Comparison of ENCODE assay signal across 18 mouse cellular contexts in genomic region chr9:121242331-121242730, GRCm38 (mm10). TPM values are rescaled to one million over a fixed set of nuclear protein-coding genes. Genes with fewer than 3 reads are reported as not detected.
DNase-seq lines count a peak whose midpoint lies in the region; ATAC-seq lines count a peak whose summit lies in the region.
"Had no signal": no experiment of that assay in that cellular context is flagged by ENCODE, and none has a peak within 500 bp of the region (broad histone marks: within the 10 kb centered on the region; RNA-seq: fewer than 3 reads in every experiment).

No protein-coding gene starts in this region.

- H3K36me3 ChIP-seq in kidney, embryonic 14.5 days (ENCODE audit: control insufficient read depth, insufficient read depth, low read length), result no peaks in the 10 kb centered on the region
- no peaks in the 10 kb centered on the region for H3K36me3 ChIP-seq in limb, embryonic 15.5 days
- H3K36me3 ChIP-seq in limb, embryonic 10.5 days, result no peaks in the 10 kb centered on the region
- H3K36me3 ChIP-seq: embryonic facial prominence, embryonic 12.5 days; forebrain, embryonic 12.5 days; heart, embryonic 13.5 days; hindbrain, embryonic 10.5 days had no signal

- no peaks in the 10 kb centered on the region for H3K27me3 ChIP-seq in kidney, embryonic 14.5 days (ENCODE audit: control insufficient read depth, insufficient read depth, low read length)
- peaks cover 6% of the 10 kb centered on the region; the same call in 1 of the 2 replicates for H3K27me3 ChIP-seq in limb, embryonic 15.5 days
- peaks cover 3% of the 10 kb centered on the region; the same call in 1 of the 2 replicates for H3K27me3 ChIP-seq in limb, embryonic 10.5 days (ENCODE audit: low read depth, poor library complexity, severe bottlenecking)
- H3K27me3 ChIP-seq: forebrain, embryonic 12.5 days had no signal

- ATAC-seq in kidney, embryonic 14.5 days (ENCODE audit: low FRiP score, low TSS enrichment), result no peak
- 0 out of 2 replicates have a peak, but pooled peaks have one; percentile 19 for ATAC-seq in limb, embryonic 15.5 days (ENCODE audit: insufficient number of reproducible peaks, low FRiP score, low TSS enrichment, low read depth)
- ATAC-seq: forebrain, embryonic 16.5 days had no signal

- no peak overlapping the region for H3K4me2 ChIP-seq in kidney, embryonic 14.5 days (replicated peaks; ENCODE audit: low read depth, low read length)
- no peak overlapping the region for H3K4me2 ChIP-seq in limb, embryonic 15.5 days
- H3K4me2 ChIP-seq: embryonic facial prominence, embryonic 12.5 days; forebrain, embryonic 12.5 days; heart, embryonic 13.5 days; hindbrain, embryonic 14.5 days had no signal

- no peak overlapping the region for H3K27ac ChIP-seq in kidney, embryonic 14.5 days (ENCODE audit: low read depth, low read length)
- H3K27ac ChIP-seq in limb, embryonic 15.5 days, result no peak overlapping the region
- H3K27ac ChIP-seq in limb, embryonic 10.5 days, result no peak overlapping the region
- H3K27ac ChIP-seq: embryonic facial prominence, embryonic 12.5 days; forebrain, embryonic 12.5 days; heart, embryonic 13.5 days; hindbrain, embryonic 10.5 days; hindbrain, embryonic 14.5 days had no signal

- intact Hi-C loops in gastrocnemius, postnatal 14 days (cut with DNase I; ENCODE audit: low total_unique reads), result loop anchor here (5.0 to 10.0 kb wide), 3 partner anchors 212 to 640 kb away; no protein-coding TSS in a partner anchor

- H3K9ac ChIP-seq in kidney, embryonic 14.5 days (ENCODE audit: low read depth, low read length), result no peak overlapping the region
- no peak overlapping the region for H3K9ac ChIP-seq in limb, embryonic 15.5 days
- H3K9ac ChIP-seq: embryonic facial prominence, embryonic 12.5 days; forebrain, embryonic 12.5 days; heart, embryonic 13.5 days; hindbrain, embryonic 14.5 days had no signal

- H3K4me3 ChIP-seq in kidney, embryonic 14.5 days (ENCODE audit: low read length), result no peak overlapping the region
- H3K4me3 ChIP-seq in limb, embryonic 15.5 days, result no peak overlapping the region
- no peak overlapping the region for H3K4me3 ChIP-seq in limb, embryonic 10.5 days
- H3K4me3 ChIP-seq: embryonic facial prominence, embryonic 12.5 days; forebrain, embryonic 12.5 days; heart, embryonic 13.5 days; hindbrain, embryonic 10.5 days had no signal

- 84% methylated on average over 6 of the region's 6 CpGs for WGBS in kidney, embryonic 14.5 days
- WGBS in limb, embryonic 15.5 days, result 86% methylated on average over 6 of the region's 6 CpGs
- 87% methylated on average over 6 of the region's 6 CpGs for WGBS in limb, embryonic 10.5 days

- no peaks in the 10 kb centered on the region for H3K4me1 ChIP-seq in kidney, embryonic 14.5 days (ENCODE audit: control insufficient read depth, insufficient read depth, low read length)
- no peaks in the 10 kb centered on the region for H3K4me1 ChIP-seq in limb, embryonic 15.5 days
- H3K4me1 ChIP-seq in limb, embryonic 10.5 days, result no peaks in the 10 kb centered on the region
- H3K4me1 ChIP-seq: embryonic facial prominence, embryonic 12.5 days; forebrain, embryonic 12.5 days; heart, embryonic 13.5 days had no signal

- DNase-seq in gastrocnemius, adult 18-20 months (ENCODE audit: low spot score), result peak; percentile 0
- no peak for DNase-seq in gastrocnemius, postnatal 14 days
- peak; percentile 0 for DNase-seq in kidney, adult 9 months
- no peak for DNase-seq in limb, embryonic 10.5 days (ENCODE audit: low spot score)
- peak; percentile 2 to 7 for DNase-seq in spleen, postnatal 10 days (ENCODE audit: low spot score in 2 of 2)
- DNase-seq in spleen, adult 18-20 months, result no peak
- DNase-seq: cerebellum, adult 11 months; cerebellum, adult 8-10 months; cerebellum, postnatal 14 days; gastrocnemius, postnatal 25 days had no signal

- H3K9me3 ChIP-seq in kidney, embryonic 14.5 days (ENCODE audit: control insufficient read depth, low read length), result no peaks in the 10 kb centered on the region
- H3K9me3 ChIP-seq in limb, embryonic 15.5 days, result no peaks in the 10 kb centered on the region
- no peaks in the 10 kb centered on the region for H3K9me3 ChIP-seq in limb, embryonic 10.5 days (replicated peaks)
- H3K9me3 ChIP-seq: embryonic facial prominence, embryonic 12.5 days; forebrain, embryonic 12.5 days; heart, embryonic 13.5 days; hindbrain, embryonic 10.5 days had no signal

RNA-seq across cellular contexts. Expression of gene Ulk4, which starts 34.7 kb away (rescaled TPM):
- under 1 TPM; 0.07 TPM for total RNA-seq in gastrocnemius, adult 18-20 months (2021)
- under 1 TPM; 0.31 to 0.41 TPM for total RNA-seq in gastrocnemius, postnatal 14 days (2021)
- 124 and 166 TPM in 2 replicates for polyA plus RNA-seq in kidney, embryonic 14.5 days (2014; fragmentation: Nextera tagmentation; extraction: Ambion mirVana)
- 136 and 149 TPM in 2 replicates for polyA plus RNA-seq in limb, embryonic 15.5 days (2015; fragmentation: Nextera tagmentation; extraction: Ambion mirVana)
- 119 and 140 TPM in 2 replicates for polyA plus RNA-seq in limb, embryonic 10.5 days (2016; fragmentation: Nextera tagmentation; extraction: Ambion mirVana)

RNA-seq across cellular contexts. Expression of gene Trak1, which starts 55.0 kb away (rescaled TPM):
- 100 to 1,000 TPM; 172 to 191 TPM for total RNA-seq in gastrocnemius, adult 18-20 months (2021)
- 100 to 1,000 TPM; 167 to 178 TPM for total RNA-seq in gastrocnemius, postnatal 14 days (2021)
- 10.8 and 15.4 TPM in 2 replicates for polyA plus RNA-seq in kidney, embryonic 14.5 days (2014; fragmentation: Nextera tagmentation; extraction: Ambion mirVana)
- 22.5 and 25.9 TPM in 2 replicates for polyA plus RNA-seq in limb, embryonic 15.5 days (2015; fragmentation: Nextera tagmentation; extraction: Ambion mirVana)
- polyA plus RNA-seq in limb, embryonic 10.5 days (2016; fragmentation: Nextera tagmentation; extraction: Ambion mirVana), result 9.6 and 12.2 TPM in 2 replicates

Comparison
In these comparisons a context has a peak if more than half of its experiments do, and no peak if none do; other contexts are left out.
1. DNase-seq: peak in gastrocnemius, adult 18-20 months (single experiment), kidney, adult 9 months (single experiment) and spleen, postnatal 10 days (2 of 2); none in gastrocnemius, postnatal 14 days (single experiment), limb, embryonic 10.5 days (single experiment) and spleen, adult 18-20 months (0 of 2).